Mouse (Mus musculus) hindbrain, embryonic 14.5 days (tissue): ENCODE results near the gene Cpne6. TPM values are rescaled to one million over a fixed set of nuclear protein-coding genes. Genes with fewer than 3 reads are reported as not detected.

Source experiments
- ATAC-seq: fragments of 200-750 bp; cut with Nextera tagmentation; 2 replicates; pipeline ENCODE4 v1.8.0; 2017; ENCODE audit warnings: moderate number of reproducible peaks, mild to moderate bottlenecking, moderate TSS enrichment, moderate library complexity; ENCODE audit not compliant: low FRiP score
- DNase-seq: peaks from one replicate; pipeline ENCODE4 v3.0.0-alpha.2; 2015; ENCODE audit warnings: low spot score
- H3K27ac ChIP-seq: fragments of 300-500 bp; sonication (generic); 2 replicates; pipeline ENCODE4 v1.5.1; 2014; ENCODE audit warnings: mild to moderate bottlenecking, moderate library complexity
- H3K27me3 ChIP-seq: fragments of 300-500 bp; sonication (generic); 2 replicates; pipeline ENCODE4 v1.6.1; 2014; ENCODE audit warnings: mild to moderate bottlenecking, low read length, mixed read lengths; ENCODE audit not compliant: control insufficient read depth, insufficient read depth
- H3K36me3 ChIP-seq: fragments of 300-500 bp; sonication (generic); replicated peaks from 2 replicates; pipeline ENCODE4 v1.6.1; 2014; ENCODE audit not compliant: control insufficient read depth, insufficient read depth
- H3K4me1 ChIP-seq: fragments of 300-500 bp; sonication (generic); replicated peaks from 2 replicates; pipeline ENCODE4 v1.6.1; 2014; ENCODE audit warnings: antibody characterized with exemption, low read length, mixed read lengths; ENCODE audit not compliant: control insufficient read depth, insufficient read depth
- H3K4me2 ChIP-seq: fragments of 300-500 bp; sonication (generic); replicated peaks from 2 replicates; pipeline ENCODE4 v1.6.1; 2014; ENCODE audit warnings: mild to moderate bottlenecking, moderate library complexity
- H3K4me3 ChIP-seq: fragments of 300-500 bp; sonication (generic); replicated peaks from 2 replicates; pipeline ENCODE4 v1.5.1; 2014; ENCODE audit warnings: mild to moderate bottlenecking, low read length
- H3K9ac ChIP-seq: fragments of 300-500 bp; sonication (generic); 2 replicates; pipeline ENCODE4 v1.6.1; 2014
- H3K9me3 ChIP-seq: fragments of 300-500 bp; sonication (generic); 2 replicates; pipeline ENCODE4 v1.6.1; 2016; ENCODE audit warnings: low read length; ENCODE audit not compliant: control insufficient read depth
- WGBS: fragments of 180-500 bp; shearing (Covaris S2); extraction: QIAGEN DNeasy Blood & Tissue Kit; methylation state at CpG from one replicate; pipeline ENCODE4 v1.1.7; 2014; 5-methylcytosine and 5-hydroxymethylcytosine counted together
- polyA plus RNA-seq: library from polyadenylated mRNA; unstranded; fragments of >200 nt; fragmentation: Nextera tagmentation; extraction: Ambion mirVana; gene quantifications from 2 replicates; pipeline ENCODE4 v1.2.1, GENCODE M21; 2014

The Cpne6 gene
- polyA plus RNA-seq, 1 experiment from 2014 or later = 3.2 TPM

DNA sequence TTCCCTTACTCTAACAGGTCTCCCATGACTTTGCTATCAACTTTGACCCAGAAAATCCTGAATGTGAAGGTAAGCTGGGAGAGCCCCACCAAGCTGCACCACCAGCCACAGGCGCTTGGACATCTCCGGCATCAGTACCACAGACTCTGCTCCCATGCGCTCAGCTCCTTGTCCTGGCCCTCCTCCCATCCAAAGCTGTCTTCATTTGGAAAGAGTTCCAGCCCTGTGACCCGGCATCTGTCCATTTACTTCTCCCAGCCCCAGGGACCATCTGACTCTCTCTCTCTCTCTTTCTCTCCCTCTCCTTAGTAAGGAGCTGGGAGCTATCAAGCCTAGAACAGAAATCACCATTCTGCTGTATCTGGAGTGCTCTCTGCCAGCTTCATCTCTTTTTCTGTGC is 5.6 kb downstream of the Cpne6 start:
- Histone ChIP-seq H3K36me3 (no peaks in the 10 kb centered on the region), H3K4me3 (no peak overlapping the region)

DNA sequence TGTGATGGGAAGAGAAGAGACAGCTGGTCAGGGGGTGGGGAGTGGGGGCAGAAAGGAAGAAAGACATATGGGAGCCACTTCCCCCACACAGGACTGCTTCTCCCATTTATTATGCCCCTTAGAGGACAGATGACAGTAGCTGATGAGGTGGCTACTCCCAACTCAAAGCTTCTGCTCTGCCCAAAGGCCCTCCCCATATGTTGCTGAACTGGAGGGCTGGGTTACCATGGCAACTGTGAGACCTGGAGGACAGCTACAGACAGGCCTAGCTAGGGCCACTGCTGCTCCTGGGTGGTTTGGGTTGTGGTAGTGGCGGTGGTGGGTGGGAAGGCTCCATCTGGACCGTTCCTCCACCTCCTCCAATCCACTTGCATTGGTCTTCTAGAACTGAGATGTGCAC is 8.7 kb downstream of the Cpne6 start:
- 5% methylated on average over 2 of the region's 2 CpGs for WGBS
- H3K27ac ChIP-seq = peak overlapping the region; percentile 39; the same call in 1 of the 2 replicates
- peaks cover 10% of the 10 kb centered on the region; the same call in 1 of the 2 replicates for H3K4me1 ChIP-seq
- H3K9ac ChIP-seq = no peak overlapping the region
- ATAC-seq (peak; percentile 59), DNase-seq (no peak)
- 0 out of 2 replicates have a peak, but pooled peaks cover 4% of the 10 kb centered on the region for H3K27me3 ChIP-seq
- H3K4me2 ChIP-seq = no peak overlapping the region
- no peaks in the 10 kb centered on the region for H3K36me3 ChIP-seq
- no peak overlapping the region for H3K4me3 ChIP-seq
- H3K9me3 ChIP-seq = no peaks in the 10 kb centered on the region

More for the DNA sequence above, 5.6 kb downstream of the Cpne6 start:
- DNase-seq = no peak
- ATAC-seq = no peak
- WGBS = 91% methylated on average over 4 of the region's 4 CpGs
- Histone ChIP-seq H3K9ac (no peak overlapping the region), H3K4me2 (no peak overlapping the region), H3K9me3 (no peaks in the 10 kb centered on the region), H3K27ac (no peak overlapping the region), H3K4me1 (peaks cover 6% of the 10 kb centered on the region), H3K27me3 (no peaks in the 10 kb centered on the region)

DNA sequence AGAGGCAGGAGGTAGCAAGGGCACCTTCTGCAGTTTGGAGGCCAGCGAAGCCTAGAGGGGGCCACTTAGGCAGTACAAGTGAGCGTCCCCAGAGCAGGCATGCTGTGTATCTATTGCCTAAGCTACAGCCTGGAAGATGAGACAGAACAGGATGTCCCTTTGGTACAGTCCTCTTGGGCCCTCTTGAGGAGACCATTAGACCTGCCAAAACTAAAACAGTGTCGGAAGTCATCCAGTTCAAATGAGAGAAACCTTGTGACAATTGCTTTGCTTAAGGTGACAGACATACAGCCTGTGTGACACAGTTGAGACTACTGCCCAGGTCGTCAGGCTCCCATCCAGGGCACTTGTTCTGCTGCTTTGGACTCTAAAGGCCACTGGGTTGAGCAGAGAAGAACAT is 9.4 kb downstream of the Cpne6 start:
- WGBS = 60% methylated on average over 4 of the region's 4 CpGs
- no peak for ATAC-seq
- 0 out of 2 replicates have a peak, but pooled peaks cover 4% of the 10 kb centered on the region for H3K27me3 ChIP-seq
- no peaks in the 10 kb centered on the region for H3K9me3 ChIP-seq
- H3K4me3 ChIP-seq = no peak overlapping the region
- no peak overlapping the region for H3K9ac ChIP-seq
- H3K4me2 ChIP-seq = peak overlapping the region; percentile 7; the same call in 1 of the 2 replicates
- peaks cover 10% of the 10 kb centered on the region; the same call in 1 of the 2 replicates for H3K4me1 ChIP-seq
- DNase-seq = no peak
- H3K27ac ChIP-seq = no peak overlapping the region
- no peaks in the 10 kb centered on the region for H3K36me3 ChIP-seq

DNA sequence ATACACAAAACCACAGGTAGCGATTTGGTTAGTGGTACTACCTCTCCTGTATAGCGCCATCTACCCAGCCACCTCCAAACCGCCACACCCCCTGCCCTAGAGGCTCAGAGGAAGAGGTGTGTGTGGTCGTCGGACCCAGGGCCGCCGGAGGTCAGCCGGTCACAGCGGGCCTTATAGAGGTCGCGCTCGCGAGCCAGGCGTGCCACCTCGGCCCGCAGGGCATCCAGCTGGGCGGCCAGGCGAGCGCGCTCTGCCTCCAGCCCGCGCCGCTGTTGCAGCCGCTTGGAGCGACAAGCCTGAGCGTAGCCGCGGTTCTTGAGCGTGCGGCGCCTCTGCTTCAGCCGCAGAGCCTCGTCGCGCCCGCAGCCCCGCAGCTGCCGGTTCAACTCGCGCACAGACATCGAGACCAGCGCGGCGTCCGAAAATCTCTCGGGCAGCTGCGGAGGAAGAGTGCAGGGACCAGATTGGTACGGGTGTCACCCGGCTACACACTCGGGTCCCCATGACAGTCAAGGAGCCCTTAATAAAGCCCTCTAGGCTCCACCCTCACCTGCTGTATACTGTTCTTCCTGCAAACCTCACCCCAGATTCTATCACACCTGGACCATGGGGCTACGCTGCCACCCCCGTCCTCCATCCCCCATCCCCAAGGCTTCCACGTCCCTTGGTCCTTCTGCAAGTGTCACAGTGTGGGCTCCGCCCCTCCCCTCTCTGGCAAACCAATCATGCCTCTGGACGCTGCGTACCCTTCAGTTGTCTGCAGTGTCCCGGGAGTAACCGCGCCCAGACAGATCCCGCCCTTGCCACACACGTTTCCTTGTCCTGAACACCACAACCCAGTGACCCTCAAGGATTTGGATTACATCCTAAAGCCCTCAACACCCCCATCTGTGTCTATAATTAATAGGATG is 10.5 kb downstream of the Cpne6 start:
- Histone ChIP-seq H3K27ac (peak overlapping the region; percentile 84), H3K4me2 (peak overlapping the region; percentile 92), H3K9ac (peak overlapping the region; percentile 71), H3K4me1 (peaks cover 10% of the 10 kb centered on the region; the same call in 1 of the 2 replicates), H3K27me3 (0 out of 2 replicates have a peak, but pooled peaks cover 4% of the 10 kb centered on the region), H3K4me3 (peak overlapping the region; percentile 50), H3K36me3 (no peaks in the 10 kb centered on the region), H3K9me3 (no peaks in the 10 kb centered on the region)
- peak; percentile 71 for ATAC-seq
- DNase-seq = peak; percentile 39
- WGBS = under 1% methylated on average over 61 of the region's 61 CpGs

DNA sequence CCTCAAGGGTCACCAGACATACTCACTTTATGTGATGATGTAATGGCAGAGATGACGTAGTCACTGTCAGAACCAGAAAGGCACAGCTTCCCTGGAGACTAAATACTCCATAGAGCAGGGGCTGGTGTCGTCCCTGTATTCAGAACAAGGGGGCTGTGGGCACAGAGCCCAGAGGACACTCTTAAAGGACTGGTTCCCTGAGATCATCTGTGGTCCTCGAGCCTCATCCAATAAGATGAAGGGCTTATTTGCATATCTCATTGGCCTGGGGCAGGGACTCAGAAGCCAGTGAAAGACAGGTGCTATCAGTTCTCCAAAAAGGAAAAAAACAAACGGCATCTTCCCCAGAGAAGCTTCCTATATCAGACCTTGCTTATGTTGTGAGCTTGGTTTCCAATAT is 13.8 kb downstream of the Cpne6 start:
- WGBS = 53% methylated on average over 4 of the region's 4 CpGs
- Histone ChIP-seq H3K9me3 (no peaks in the 10 kb centered on the region), H3K36me3 (no peaks in the 10 kb centered on the region), H3K4me2 (no peak overlapping the region), H3K27me3 (0 out of 2 replicates have a peak, but pooled peaks cover 4% of the 10 kb centered on the region), H3K4me1 (peaks cover 10% of the 10 kb centered on the region; the same call in 1 of the 2 replicates), H3K4me3 (no peak overlapping the region), H3K9ac (no peak overlapping the region), H3K27ac (no peak overlapping the region)
- ATAC-seq (no peak), DNase-seq (no peak)

DNA sequence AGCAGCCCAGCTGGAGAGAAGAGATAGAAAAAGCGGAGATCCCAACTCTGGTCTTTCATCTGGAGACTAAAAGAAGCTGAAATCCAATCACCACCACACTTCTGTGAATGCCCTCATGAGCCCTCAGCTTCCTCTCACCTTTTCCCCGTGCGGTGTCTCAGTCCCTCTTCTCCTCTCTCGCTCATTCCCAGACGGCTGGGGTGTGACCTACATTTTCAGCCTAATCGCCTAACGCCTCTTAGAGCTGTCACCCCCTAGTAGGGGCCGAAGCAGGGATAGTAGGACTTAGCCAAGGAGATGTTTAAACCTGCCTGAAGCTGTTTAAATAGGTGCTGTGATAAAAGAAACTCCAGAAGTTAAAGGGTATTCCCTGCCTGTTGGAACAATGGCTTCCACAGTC is 14.5 kb downstream of the Cpne6 start, which contains the start of gene Nrl:
Gene Nrl (minus strand): TSS at position 197 of the 400 bp plus-strand sequence.
- WGBS = 52% methylated on average over 8 of the region's 8 CpGs

DNA sequence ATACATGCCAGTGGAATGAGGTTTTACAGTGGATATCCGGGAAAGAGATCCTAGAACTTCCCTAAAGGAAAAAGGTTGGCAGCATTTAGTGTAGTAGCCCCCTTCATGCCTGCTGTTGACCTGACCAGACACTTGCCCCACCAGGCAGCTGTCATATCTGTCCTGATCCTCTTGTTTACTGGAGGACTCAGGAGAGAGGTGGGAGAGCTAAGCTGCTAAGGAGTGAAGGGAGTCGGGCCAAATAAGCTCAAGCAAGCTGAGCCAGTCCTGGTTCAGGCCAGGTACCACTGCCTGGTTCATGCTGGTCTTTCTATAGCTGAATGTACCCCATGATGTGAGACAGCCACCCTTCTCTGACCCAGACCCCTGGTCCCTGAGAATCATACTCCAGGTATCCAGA is 16.4 kb downstream of the Cpne6 start:
- H3K27ac ChIP-seq = no peak overlapping the region
- no peaks in the 10 kb centered on the region for H3K36me3 ChIP-seq
- 85% methylated on average over 2 of the region's 2 CpGs for WGBS
- no peak for DNase-seq
- no peak overlapping the region for H3K9ac ChIP-seq
- H3K4me1 ChIP-seq = no peaks in the 10 kb centered on the region
- no peak for ATAC-seq
- H3K4me3 ChIP-seq = no peak overlapping the region
- no peaks in the 10 kb centered on the region for H3K9me3 ChIP-seq
- H3K4me2 ChIP-seq = no peak overlapping the region
- H3K27me3 ChIP-seq = 0 out of 2 replicates have a peak, but pooled peaks cover under 1% of the 10 kb centered on the region

More for the DNA sequence above, 14.5 kb downstream of the Cpne6 start, which contains the start of gene Nrl:
- H3K4me3 ChIP-seq = no peak within 1 kb of the TSS
- ATAC-seq (no peak), DNase-seq (no peak)
- no peaks in the 10 kb centered on the region for H3K36me3 ChIP-seq
- no peak within 1 kb of the TSS for H3K9ac ChIP-seq
- H3K4me2 ChIP-seq = no peak within 1 kb of the TSS
- 0 out of 2 replicates have a peak, but pooled peaks cover 4% of the 10 kb centered on the region for H3K27me3 ChIP-seq
- no peak within 1 kb of the TSS for H3K27ac ChIP-seq
- H3K9me3 ChIP-seq = no peaks in the 10 kb centered on the region
- 0 out of 2 replicates have a peak, but pooled peaks cover 6% of the 10 kb centered on the region for H3K4me1 ChIP-seq

DNA sequence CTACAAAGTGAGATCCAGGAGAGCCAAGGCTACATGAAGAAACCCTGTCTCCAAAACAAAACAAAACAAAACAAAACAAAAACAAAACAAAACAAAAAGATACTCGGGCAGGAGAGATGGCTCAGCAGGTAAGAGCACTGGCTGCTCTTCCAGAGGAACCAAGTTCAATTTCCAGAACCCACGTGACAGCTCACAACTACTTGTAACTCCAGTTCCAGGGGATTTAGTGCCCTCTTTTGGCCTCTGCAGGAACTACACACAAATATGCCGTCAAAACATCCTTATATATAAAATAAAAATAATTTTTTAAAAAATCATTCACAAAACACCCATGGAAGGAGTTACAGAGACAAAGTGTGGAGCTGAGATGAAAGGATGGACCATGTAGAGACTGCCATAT is 17.7 kb downstream of the Cpne6 start:
- Histone ChIP-seq H3K9me3 (no peaks in the 10 kb centered on the region), H3K4me1 (no peaks in the 10 kb centered on the region), H3K27me3 (no peaks in the 10 kb centered on the region), H3K4me3 (no peak overlapping the region), H3K4me2 (no peak overlapping the region), H3K27ac (no peak overlapping the region), H3K9ac (no peak overlapping the region), H3K36me3 (no peaks in the 10 kb centered on the region)
- 14% methylated on average over 3 of the region's 3 CpGs for WGBS
- ATAC-seq (no peak), DNase-seq (peak; percentile 52)

DNA sequence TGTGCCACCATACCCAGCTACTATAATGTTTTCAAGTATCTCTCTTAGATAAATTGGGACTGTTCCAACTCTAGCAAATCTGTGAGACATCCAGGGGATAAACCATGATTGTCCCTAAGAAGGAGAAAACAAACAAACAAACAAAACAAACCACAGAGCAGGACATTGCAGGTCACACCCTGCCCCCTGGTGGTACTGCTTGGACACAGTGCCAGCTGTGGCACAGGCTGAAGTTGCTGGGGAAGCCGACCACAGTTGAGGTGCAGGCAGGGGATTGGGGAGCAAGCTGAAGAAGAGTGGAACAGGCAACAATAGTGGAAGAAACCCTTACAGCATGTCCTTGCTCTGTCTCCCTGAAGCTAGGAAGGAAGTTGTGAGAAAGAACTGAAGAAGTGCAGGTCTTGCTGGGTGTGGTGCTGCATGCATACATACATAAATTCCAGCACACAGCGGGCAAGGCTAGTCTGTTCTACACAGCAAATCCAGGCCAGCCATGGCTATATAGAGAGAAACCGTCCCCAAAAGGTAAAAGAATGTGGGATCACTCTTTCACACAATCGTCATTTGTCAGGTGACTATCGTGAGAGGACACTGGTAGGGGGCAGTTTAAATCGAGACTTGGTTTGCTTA is 26.0 kb downstream of the Cpne6 start:
- H3K9ac ChIP-seq = no peak overlapping the region
- H3K9me3 ChIP-seq = no peaks in the 10 kb centered on the region
- H3K27ac ChIP-seq = no peak overlapping the region
- WGBS = 59% methylated on average over 6 of the region's 6 CpGs
- no peaks in the 10 kb centered on the region for H3K27me3 ChIP-seq
- H3K4me3 ChIP-seq = no peak overlapping the region
- no peaks in the 10 kb centered on the region for H3K36me3 ChIP-seq
- H3K4me1 ChIP-seq = peaks cover 9% of the 10 kb centered on the region
- DNase-seq = peak; percentile 60
- H3K4me2 ChIP-seq = no peak overlapping the region
- no peak for ATAC-seq
